Mouse (Mus musculus): Measurements from ENCODE around the gene Frmd8.

DNA sequence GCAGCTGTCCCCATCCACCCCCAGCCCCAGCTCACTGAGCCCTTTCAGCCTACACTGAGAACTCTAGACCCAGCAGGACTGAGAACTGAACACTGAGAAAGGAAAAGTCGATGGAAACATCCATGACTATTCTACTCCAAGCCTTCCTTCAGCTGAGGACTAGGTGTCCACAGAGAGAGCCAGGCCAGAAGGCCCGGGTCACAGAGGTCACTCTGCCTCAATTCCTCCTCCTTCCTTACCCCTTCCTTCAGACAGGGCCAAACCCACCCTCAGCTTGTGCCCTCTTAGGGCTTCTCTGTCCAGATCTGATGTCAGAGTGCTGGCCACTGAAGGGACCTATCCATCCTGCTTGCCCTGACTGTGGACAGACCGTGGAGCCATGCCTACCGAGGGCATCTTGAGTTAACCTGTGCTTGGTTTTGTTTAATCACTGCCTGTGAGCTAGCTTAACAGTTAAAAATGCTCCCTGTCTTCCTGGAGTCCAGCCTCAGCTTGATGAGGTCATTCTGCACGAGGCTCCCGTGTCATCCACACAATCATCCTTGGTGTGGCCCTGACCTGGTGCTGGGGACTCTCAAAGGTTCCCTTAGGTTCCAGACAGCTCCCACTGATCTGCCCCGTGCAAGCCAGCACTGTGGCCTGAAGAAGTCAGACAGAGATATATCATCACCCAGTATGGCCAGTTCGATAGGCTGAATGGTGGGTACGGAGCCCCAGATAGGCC, 64.1 kb downstream of the Frmd8 start:
- TF ChIP-seq ZC3H11A (IDR thresholded peaks at IDR 0.05; ENCODE audit: borderline replicate concordance, low read depth, low read length) (no peak), HCFC1 (IDR thresholded peaks at IDR 0.05; ENCODE audit: borderline replicate concordance, insufficient read depth, low read length) (no peak)
